24 mouse cellular contexts compared by ENCODE assay signal in genomic region chr4:87049061-87049460, GRCm38 (mm10).
DNase-seq lines count a peak whose midpoint lies in the region; ATAC-seq and TF ChIP-seq lines count a peak whose summit lies in the region.
"Had no signal": no experiment of that assay in that cellular context is flagged by ENCODE, and none has a peak within 500 bp of the region (broad histone marks: within the 10 kb centered on the region; RNA-seq: fewer than 3 reads in every experiment).

No protein-coding gene starts in this region.

- intact Hi-C loops in left cerebral cortex, adult 2 months (cut with DNase I) = no loop called here
- intact Hi-C loops in left cerebral cortex, postnatal 4 days (cut with DNase I) = no loop called here

- no peak for DNase-seq in frontal cortex, postnatal 36 days (ENCODE audit: low spot score in 2 of 2)
- DNase-seq in left cerebral cortex, adult 2 months (ENCODE audit: extremely low spot score in 1 of 2, low spot score in 2 of 2) = no peak
- no peak for DNase-seq in left cerebral cortex, postnatal 4 days
- DNase-seq in brain, adult 2 months (ENCODE audit: low read depth, low spot score) = peak; percentile 70
- DNase-seq in lung, postnatal 14 days = no peak
- DNase-seq: adrenal gland, adult 8-10 months; adrenal gland, postnatal 14 days; adrenal gland, postnatal 36 days; B cell, adult 2 months; cerebellum, adult 11 months; cerebellum, adult 18-20 months; cerebellum, adult 8-10 months; cerebellum, adult 9-11 months; cerebellum, postnatal 14 days; cerebellum, postnatal 36 days; forebrain, postnatal 0 days had no signal

- no peak overlapping the region for H3K4me3 ChIP-seq in left cerebral cortex, adult 2 months
- H3K4me3 ChIP-seq: embryonic facial prominence, embryonic 10.5 days; embryonic facial prominence, embryonic 12.5 days; forebrain, embryonic 13.5 days; forebrain, embryonic 15.5 days had no signal

- ATAC-seq in frontal cortex, adult (ENCODE audit: low TSS enrichment) = peak; percentile 54; the same call in 1 of the 2 replicates
- ATAC-seq: activated CD4-positive, CD25-positive, alpha-beta regulatory T cell, adult 4 months; CD4-positive, CD25-positive, alpha-beta regulatory T cell, adult 4 months; forebrain, embryonic 13.5 days; forebrain, embryonic 15.5 days; forebrain, postnatal 0 days; Patski had no signal

- peak overlapping the region; percentile 51 for H3K27ac ChIP-seq in left cerebral cortex, adult 2 months
- H3K27ac ChIP-seq: embryonic facial prominence, embryonic 10.5 days; embryonic facial prominence, embryonic 12.5 days; forebrain, embryonic 13.5 days; forebrain, embryonic 15.5 days had no signal

- no peak for TF ChIP-seq CTCF in left cerebral cortex, adult 2 months (IDR thresholded peaks at IDR 0.05)
